Mouse (Mus musculus): ENCODE measurements around the gene Sfpq.

Sfpq gene

GRCm38 (mm10) chr4:127027228-127028190 lies 6.4 kb downstream of the Sfpq start:
- peak; percentile 30 for DNase-seq

- DNase-seq: no peak
Measured at GRCm38 (mm10) chr4:127037158-127037557, 16.0 kb downstream of the Sfpq start.

- no peak for DNase-seq
Measured at GRCm38 (mm10) chr4:127037908-127038827, 17.0 kb downstream of the Sfpq start.

GRCm38 (mm10) chr4:127038828-127039349 lies 17.8 kb downstream of the Sfpq start:
- DNase-seq: no peak

- DNase-seq: no peak
Measured at GRCm38 (mm10) chr4:127039871-127040483, 18.9 kb downstream of the Sfpq start.

GRCm38 (mm10) chr4:127043540-127043939 lies 22.4 kb downstream of the Sfpq start:
- DNase-seq: no peak

GRCm38 (mm10) chr4:127051121-127051520 lies 30.0 kb downstream of the Sfpq start:
- DNase-seq: no peak

GRCm38 (mm10) chr4:127053071-127053470 lies 31.9 kb downstream of the Sfpq start:
- DNase-seq: no peak

- DNase-seq: no peak
Measured at GRCm38 (mm10) chr4:127054522-127055198, 33.5 kb downstream of the Sfpq start.

GRCm38 (mm10) chr4:127060585-127061290 lies 39.6 kb downstream of the Sfpq start, which contains the start of gene Zmym1:
Gene Zmym1 (minus strand): TSS chr4:127061152.
- DNase-seq: peak; percentile 95

GRCm38 (mm10) chr4:127064051-127064450 lies 42.9 kb downstream of the Sfpq start:
- DNase-seq: no peak

- no peak for DNase-seq
Measured at GRCm38 (mm10) chr4:127074915-127075314, 53.8 kb downstream of the Sfpq start.

- DNase-seq: peak; percentile 93
Measured at GRCm38 (mm10) chr4:127076875-127077548, 55.9 kb downstream of the Sfpq start, which contains the start of gene Zmym6. Gene Zmym6 (plus strand): TSS chr4:127077383.

GRCm38 (mm10) chr4:127080806-127081205 lies 59.7 kb downstream of the Sfpq start:
- DNase-seq: no peak

GRCm38 (mm10) chr4:127083131-127083530 lies 62.0 kb downstream of the Sfpq start:
- DNase-seq: no peak

- no peak for DNase-seq
Measured at GRCm38 (mm10) chr4:127085761-127086160, 64.6 kb downstream of the Sfpq start.

Data from thymus, postnatal 25 days (tissue).